Mouse (Mus musculus) bone marrow macrophage, adult 2 months (primary cell): ENCODE results near the gene Olfr287.

Experiments used
- CTCF ChIP-seq: IDR thresholded peaks from 2 replicates; pipeline ENCODE4 v1.5.1; 2012; ENCODE audit warnings: low read depth, mild to moderate bottlenecking, low read length, moderate library complexity
- POLR2A ChIP-seq: IDR thresholded peaks from 2 replicates; pipeline ENCODE4 v1.6.1; 2012; ENCODE audit warnings: mild to moderate bottlenecking, low read depth, low read length, borderline replicate concordance

GRCm38 (mm10) chr15:98177320-98177719, 43.5 kb downstream of the Olfr287 start:
- no peak for TF ChIP-seq CTCF
- TF ChIP-seq POLR2A = no peak
